Mouse (Mus musculus) cerebellum, adult 8-10 months (tissue): ENCODE data around the gene Zc3h12a.
A peak's percentile ranks its signal among the peaks of the same experiment; 100 is the strongest.

Experiments
- DNase-seq: peaks from one replicate; pipeline ENCODE4 v3.0.0; 2022

Gene Zc3h12a

DNA sequence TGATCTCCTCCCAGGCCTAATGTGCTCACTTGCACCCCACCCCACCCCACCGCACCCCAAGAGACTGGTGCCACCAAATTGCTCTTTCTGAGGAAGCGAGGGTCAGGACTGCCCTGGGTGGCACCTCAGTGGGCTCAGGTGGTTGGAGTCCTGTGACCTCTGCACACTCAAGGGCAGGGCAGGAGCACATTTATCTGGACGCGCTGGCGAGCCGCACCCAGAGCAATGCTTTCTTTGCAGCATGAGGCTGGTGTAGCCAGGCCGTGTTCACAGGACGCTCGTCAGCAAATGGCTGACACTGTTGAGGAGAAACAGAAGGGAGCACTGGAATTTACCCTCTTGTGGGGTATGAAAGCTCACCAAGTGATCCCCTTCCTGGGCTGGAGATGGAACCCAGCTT, 22.3 kb downstream of the Zc3h12a start:
- DNase-seq: no peak

DNA sequence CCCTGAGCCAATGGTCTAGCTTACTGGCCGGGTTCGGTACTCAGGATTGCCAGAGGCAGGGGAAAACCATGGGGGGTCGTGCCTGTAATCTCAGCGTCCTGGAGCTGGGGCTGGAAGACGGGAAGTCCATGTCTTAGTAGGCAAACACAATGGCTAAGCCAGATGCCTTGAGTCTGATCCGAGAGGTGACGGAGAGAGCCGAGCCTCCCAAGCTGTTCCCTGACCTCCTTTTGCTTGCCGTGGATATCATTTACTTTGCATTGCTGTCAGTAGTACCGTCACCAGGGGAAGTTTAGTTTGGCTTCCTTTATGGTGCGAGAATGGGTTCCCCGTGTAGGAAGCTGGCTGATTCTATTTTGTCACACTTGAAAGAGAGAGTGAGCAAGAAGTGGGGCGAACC, 26.3 kb downstream of the Zc3h12a start:
- DNase-seq: no peak

- DNase-seq: peak; percentile 81
Measured at GRCm38 (mm10) chr4:125099458-125099857, 28.2 kb downstream of the Zc3h12a start.

DNA sequence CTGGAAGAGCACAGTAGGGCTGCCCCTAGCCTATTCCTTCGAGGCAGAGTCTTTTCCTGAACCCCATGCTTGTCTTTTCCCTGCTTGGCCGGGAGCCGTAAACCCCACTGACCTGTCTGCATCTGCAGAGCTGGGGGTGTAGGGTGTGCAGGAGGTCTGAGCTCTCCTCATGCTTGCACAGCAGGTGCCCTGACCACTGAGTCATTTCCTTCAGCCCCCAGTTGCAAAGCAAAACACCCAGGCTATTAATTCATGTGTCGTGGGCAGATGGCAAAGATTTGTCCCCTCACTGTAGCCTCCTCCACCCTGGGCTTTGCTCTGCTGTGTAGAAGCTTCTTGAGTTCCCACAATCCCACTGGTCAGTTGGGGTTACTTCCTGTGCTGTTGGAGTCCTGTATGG, 30.2 kb downstream of the Zc3h12a start:
- DNase-seq: no peak

- no peak for DNase-seq
Measured at GRCm38 (mm10) chr4:125096066-125096465, 31.6 kb downstream of the Zc3h12a start.

DNA sequence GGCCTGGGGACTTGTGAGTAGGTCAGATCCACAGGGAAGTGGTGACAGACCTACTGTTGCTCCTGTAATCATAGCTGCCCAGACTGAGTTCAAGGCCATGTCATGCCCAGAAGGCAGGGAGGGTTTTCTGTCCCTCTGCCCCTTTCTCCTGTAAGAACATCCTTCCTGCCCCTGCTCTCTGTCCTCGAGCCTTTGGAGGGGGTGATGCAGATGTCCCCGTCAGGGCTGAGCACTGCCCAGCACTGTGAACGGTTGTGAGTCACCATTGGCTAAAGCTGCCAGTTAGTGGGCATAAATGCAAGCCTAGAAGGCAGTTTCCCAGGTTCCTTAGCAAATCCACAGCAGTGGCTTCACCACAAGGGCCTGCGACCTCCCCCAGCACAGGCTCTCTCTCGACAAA, 34.6 kb downstream of the Zc3h12a start:
- no peak for DNase-seq

GRCm38 (mm10) chr4:125085346-125085841, 42.2 kb downstream of the Zc3h12a start:
- peak; percentile 67 for DNase-seq

- peak; percentile 92 for DNase-seq
Measured at GRCm38 (mm10) chr4:125084403-125085345, 43.0 kb downstream of the Zc3h12a start, which contains the start of gene Meaf6. Gene Meaf6, plus strand, starts transcription at chr4:125085134.

DNA sequence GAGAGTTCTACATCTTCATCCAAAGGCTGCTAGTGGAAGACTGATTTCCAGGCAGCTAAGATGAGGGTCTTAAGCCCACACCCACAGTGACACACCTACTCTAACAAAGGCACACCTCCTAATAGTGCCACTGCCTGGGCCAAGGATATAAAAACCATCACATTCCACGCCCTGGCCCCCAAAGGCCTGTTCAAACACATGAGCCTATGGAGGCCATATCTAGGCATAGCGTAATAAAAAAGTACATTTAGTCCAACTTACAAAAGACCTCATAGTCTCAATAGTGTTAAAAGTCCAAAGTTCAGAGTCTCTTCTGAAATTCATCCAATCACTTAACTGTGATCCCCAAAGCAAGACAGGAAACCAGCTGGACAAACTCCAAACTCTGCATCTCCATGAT, 48.9 kb downstream of the Zc3h12a start:
- DNase-seq: no peak

- no peak for DNase-seq
Measured at GRCm38 (mm10) chr4:125077700-125078099, 49.9 kb downstream of the Zc3h12a start.
